Mouse (Mus musculus): ENCODE data around the gene Rassf6.

Gene Rassf6

GRCm38 (mm10) chr5:90568338-90568737 lies 72.1 kb downstream of the Rassf6 start:
- no peak for DNase-seq (ENCODE audit: low spot score)

GRCm38 (mm10) chr5:90567788-90568187 lies 72.7 kb downstream of the Rassf6 start:
- no peak for DNase-seq (ENCODE audit: low spot score)

- DNase-seq (ENCODE audit: low spot score) = no peak
Observed at GRCm38 (mm10) chr5:90565205-90565604, 75.3 kb downstream of the Rassf6 start.

GRCm38 (mm10) chr5:90564161-90564560 lies 76.3 kb downstream of the Rassf6 start:
- no peak for DNase-seq (ENCODE audit: low spot score)

GRCm38 (mm10) chr5:90562880-90563279 lies 77.6 kb downstream of the Rassf6 start:
- peak; percentile 22 for DNase-seq (ENCODE audit: low spot score)

- DNase-seq (ENCODE audit: low spot score) = no peak
Observed at GRCm38 (mm10) chr5:90561721-90562275, 78.7 kb downstream of the Rassf6 start.

GRCm38 (mm10) chr5:90560743-90561142 lies 79.7 kb downstream of the Rassf6 start, which contains the start of gene 5830473C10Rik:
Gene 5830473C10Rik, plus strand, starts transcription at chr5:90561107.
- DNase-seq (ENCODE audit: low spot score) = no peak

- DNase-seq (ENCODE audit: low spot score) = no peak
Observed at GRCm38 (mm10) chr5:90556052-90556451, 84.4 kb downstream of the Rassf6 start.

Data from retina, embryonic 14.5 days (tissue).